Comparison of ENCODE assay signal across 9 mouse cellular contexts in the genomic region with DNA sequence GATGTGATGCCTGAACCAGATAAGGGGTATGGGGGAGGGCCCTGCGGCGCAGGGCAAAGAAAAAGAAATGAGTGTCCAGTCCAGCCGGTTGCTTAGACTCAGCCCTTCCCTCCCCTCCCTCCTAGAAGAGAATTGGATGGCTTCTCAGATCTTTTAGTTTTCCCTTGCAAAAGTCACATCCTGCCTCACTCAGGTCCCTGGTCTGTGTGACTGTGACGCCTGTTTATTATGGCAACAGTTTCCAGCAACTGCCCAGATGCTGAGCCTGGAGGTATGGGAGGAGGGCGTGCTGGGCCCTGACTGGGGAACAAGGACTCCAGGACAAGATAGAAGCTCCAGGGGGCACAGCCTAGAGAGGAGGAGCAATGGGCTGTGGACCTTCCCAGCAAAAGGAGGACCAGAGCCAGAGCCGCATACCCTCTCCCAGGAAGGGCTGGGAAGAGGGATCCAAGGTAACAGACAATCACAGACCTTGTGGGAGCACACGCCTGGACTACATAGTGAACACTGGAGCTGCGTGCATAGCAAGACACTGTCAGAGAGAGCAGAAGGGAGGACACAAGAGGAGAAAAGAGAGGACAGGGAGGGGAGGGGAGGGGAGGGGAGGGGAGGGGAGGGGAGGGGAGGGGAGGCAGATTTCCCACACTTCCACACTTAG. TPM values are rescaled to one million over a fixed set of nuclear protein-coding genes. Genes with fewer than 3 reads are reported as not detected.
DNase-seq lines count a peak whose midpoint lies in the region; TF ChIP-seq lines count a peak whose summit lies in the region.
"Had no signal": no experiment of that assay in that cellular context is flagged by ENCODE, and none has a peak within 500 bp of the region (broad histone marks: within the 10 kb centered on the region; RNA-seq: fewer than 3 reads in every experiment).

A gene (plus strand): TSS at position 269 of the 658 bp plus-strand sequence.

- H3K27ac ChIP-seq in thymus, adult 2 months (ENCODE audit: control insufficient read depth, insufficient read depth, low read length), result no peak within 1 kb of the TSS

- WGBS in thymus, adult 2 months, result 64% methylated on average over 8 of the region's 8 CpGs

- no peak for TF ChIP-seq CTCF in thymus, adult 2 months (IDR thresholded peaks at IDR 0.05; ENCODE audit: borderline replicate concordance, control insufficient read depth, extremely low read depth, insufficient read depth, low read length, poor library complexity)

- H3K4me1 ChIP-seq in thymus, adult 2 months (replicated peaks; ENCODE audit: control insufficient read depth, insufficient read depth, low read length), result no peaks in the 10 kb centered on the region

- H3K36me3 ChIP-seq in thymus, adult 2 months (ENCODE audit: control insufficient read depth, insufficient read depth, low read length), result no peaks in the 10 kb centered on the region

- peak; percentile 18 for DNase-seq in ovary, postnatal 10 days (ENCODE audit: low spot score)
- no peak for DNase-seq in ovary, adult 18-20 months (ENCODE audit: low spot score)
- DNase-seq in heart, adult 9 months (ENCODE audit: low spot score in 2 of 2), result peak; percentile 38 to 44
- peak; percentile 26 for DNase-seq in kidney, postnatal 14 days
- peak; percentile 35 for DNase-seq in neural tube, embryonic 10.5 days (ENCODE audit: extremely low spot score, low spot score)
- no peak for DNase-seq in layer of hippocampus, postnatal 25 days (ENCODE audit: extremely low spot score in 1 of 2, low spot score in 1 of 2)
- no peak for DNase-seq in layer of hippocampus, postnatal 14 days (ENCODE audit: low spot score in 2 of 2)
- DNase-seq in thymus, adult 2 months, result no peak

- TF ChIP-seq POLR2A in thymus, adult 2 months (IDR thresholded peaks at IDR 0.05; ENCODE audit: control insufficient read depth, extremely low read depth, insufficient read depth, low read length, poor library complexity), result no peak

- no peak within 1 kb of the TSS for H3K4me3 ChIP-seq in thymus, adult 2 months (ENCODE audit: control insufficient read depth, insufficient read depth, low read length)

- no peaks in the 10 kb centered on the region; the same call in 1 of the 2 replicates for H3K27me3 ChIP-seq in thymus, adult 2 months (ENCODE audit: control insufficient read depth, insufficient read depth, low read length)

RNA-seq across cellular contexts. Expression of the gene that starts here (rescaled TPM):
- under 1 TPM in 1 of 2 experiments, not detected in 1; 0.27 TPM for total RNA-seq in layer of hippocampus, postnatal 25 days (2021)
- under 1 TPM in 1 of 2 experiments, not detected in 1; 0.23 TPM for total RNA-seq in layer of hippocampus, postnatal 14 days (2021)
- not detected in 2 replicates for polyA plus RNA-seq in thymus, adult 2 months (2012; rRNA removed)
- total RNA-seq: hematopoietic stem cell, adult 5-6 weeks had no signal

Comparison
In these comparisons a context has a peak if more than half of its experiments do, and no peak if none do; other contexts are left out.
1. DNase-seq: peak in ovary, postnatal 10 days (single experiment), heart, adult 9 months (2 of 2), kidney, postnatal 14 days (single experiment) and neural tube, embryonic 10.5 days (single experiment); none in ovary, adult 18-20 months (single experiment), layer of hippocampus, postnatal 25 days (0 of 2), layer of hippocampus, postnatal 14 days (0 of 2) and thymus, adult 2 months (single experiment).